Mouse (Mus musculus): Measurements from ENCODE around the gene Capzb.

- no peak for TF ChIP-seq CTCF (IDR thresholded peaks at IDR 0.05; ENCODE audit: borderline replicate concordance, control insufficient read depth, extremely low read depth, insufficient read depth, low read length, poor library complexity)
- no peak for TF ChIP-seq POLR2A (IDR thresholded peaks at IDR 0.05; ENCODE audit: control insufficient read depth, extremely low read depth, insufficient read depth, low read length, poor library complexity)
These were observed 7.1 kb downstream of the Capzb start for GRCm38 (mm10) chr4:139199703-139200340.
